Mouse (Mus musculus): ENCODE results near the gene Hist1h1d. TPM values are rescaled to one million over a fixed set of nuclear protein-coding genes. Genes with fewer than 3 reads are reported as not detected.
"Not testable (repeated sequence)": the region's sequence is repeated elsewhere in the genome, so short reads cannot be mapped to it uniquely, and the experiment has no call there.

Gene Hist1h1d
- total RNA-seq, 2 experiments from 2014 or later = 3.1 to 3.7 TPM

DNA sequence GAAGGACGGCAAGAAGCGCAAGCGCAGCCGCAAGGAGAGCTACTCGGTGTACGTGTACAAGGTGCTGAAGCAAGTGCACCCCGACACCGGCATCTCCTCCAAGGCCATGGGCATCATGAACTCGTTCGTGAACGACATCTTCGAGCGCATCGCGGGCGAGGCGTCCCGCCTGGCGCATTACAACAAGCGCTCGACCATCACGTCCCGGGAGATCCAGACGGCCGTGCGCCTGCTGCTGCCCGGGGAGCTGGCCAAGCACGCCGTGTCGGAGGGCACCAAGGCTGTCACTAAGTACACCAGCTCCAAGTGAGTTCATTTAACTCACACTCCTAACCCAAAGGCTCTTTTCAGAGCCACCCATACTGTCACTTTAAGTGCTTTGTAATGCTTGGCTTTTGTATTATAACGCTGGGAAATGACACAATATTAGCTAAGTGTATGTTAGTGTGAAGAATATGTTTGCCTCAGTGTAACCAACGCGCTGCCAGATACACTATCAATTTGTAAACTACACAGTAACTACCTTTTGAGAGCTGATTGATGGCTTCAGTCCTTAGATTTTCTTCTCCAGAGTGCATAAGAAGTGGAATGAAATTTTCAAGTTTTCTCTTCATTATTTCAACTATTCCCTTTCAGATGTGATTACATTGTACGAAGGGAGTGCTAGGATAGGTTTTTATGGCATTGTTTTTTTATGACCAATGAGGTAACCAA is 18.6 kb downstream of the Hist1h1d start:
- not testable (repeated sequence) for DNase-seq (ENCODE audit: low spot score in 2 of 2)

DNA sequence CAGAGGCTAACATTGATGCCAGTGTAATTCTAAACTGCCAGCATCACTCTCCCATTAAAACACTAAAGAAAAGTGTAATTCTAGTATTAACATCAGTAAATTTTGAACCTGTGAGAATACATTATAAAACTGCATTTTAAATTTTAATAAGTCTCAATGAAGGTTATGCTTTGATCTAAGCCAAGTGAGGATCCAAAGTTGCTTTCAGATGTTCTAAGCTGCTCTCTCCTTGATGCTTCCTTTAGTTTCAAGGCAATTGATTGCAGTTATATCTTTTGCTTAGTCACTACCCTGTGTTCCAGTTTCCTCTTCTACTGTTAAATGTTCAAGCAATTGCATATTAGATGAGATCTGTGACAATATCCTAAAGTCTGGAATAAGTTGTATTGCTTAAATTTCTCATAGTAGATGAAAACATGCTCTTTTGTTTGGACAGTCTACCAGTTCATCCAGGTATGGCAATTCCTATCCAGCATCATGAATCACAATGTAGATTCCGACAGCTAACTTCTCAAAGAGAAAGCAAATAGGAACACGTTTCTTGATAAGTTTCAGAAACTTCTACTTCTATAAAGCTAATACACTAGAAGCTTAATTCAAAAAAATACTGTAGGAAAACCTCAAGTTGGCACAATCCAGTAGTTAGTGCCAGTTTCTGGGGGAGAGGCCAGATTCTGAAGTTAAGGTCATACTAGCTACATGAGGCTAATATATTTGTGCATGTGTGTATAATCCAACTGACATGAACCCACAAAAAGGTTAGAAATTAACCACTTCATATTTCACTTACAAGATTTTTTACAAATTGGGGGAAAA is 19.4 kb downstream of the Hist1h1d start:
- no peak for DNase-seq (ENCODE audit: low spot score in 2 of 2)

- DNase-seq (ENCODE audit: low spot score in 2 of 2) = not testable (repeated sequence)
Observed at GRCm38 (mm10) chr13:23573034-23573897, 20.2 kb downstream of the Hist1h1d start.

DNA sequence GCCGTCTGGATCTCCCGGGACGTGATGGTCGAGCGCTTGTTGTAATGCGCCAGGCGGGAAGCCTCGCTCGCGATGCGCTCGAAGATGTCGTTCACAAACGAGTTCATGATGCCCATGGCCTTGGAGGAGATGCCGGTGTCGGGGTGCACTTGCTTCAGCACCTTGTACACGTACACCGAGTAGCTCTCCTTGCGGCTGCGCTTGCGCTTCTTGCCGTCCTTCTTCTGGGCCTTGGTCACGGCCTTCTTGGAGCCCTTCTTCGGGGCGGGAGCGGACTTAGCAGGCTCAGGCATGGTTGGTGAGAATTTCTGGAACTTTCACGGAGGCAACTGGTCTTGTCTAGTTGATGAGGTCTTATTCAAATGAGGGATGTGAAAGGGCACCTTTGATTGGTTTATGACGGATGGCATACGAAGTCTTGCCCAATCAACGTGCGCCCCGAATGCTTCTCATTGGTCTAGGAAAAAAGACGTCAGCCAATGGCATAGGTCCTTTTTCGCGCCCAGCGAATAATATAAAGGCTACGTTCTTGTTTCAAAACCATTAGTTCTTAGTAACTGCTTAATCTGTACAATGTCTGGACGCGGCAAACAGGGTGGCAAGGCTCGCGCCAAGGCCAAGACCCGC is 20.9 kb downstream of the Hist1h1d start, which contains the start of the genes Hist1h2bf and Hist1h2ad:
Hist1h2bf (minus strand) TSS at position 299 of the 627 bp plus-strand sequence.
Hist1h2ad (plus strand) TSS at position 484 of the 627 bp plus-strand sequence.
- peak; percentile 79 to 89 for DNase-seq (ENCODE audit: low spot score in 2 of 2)

DNA sequence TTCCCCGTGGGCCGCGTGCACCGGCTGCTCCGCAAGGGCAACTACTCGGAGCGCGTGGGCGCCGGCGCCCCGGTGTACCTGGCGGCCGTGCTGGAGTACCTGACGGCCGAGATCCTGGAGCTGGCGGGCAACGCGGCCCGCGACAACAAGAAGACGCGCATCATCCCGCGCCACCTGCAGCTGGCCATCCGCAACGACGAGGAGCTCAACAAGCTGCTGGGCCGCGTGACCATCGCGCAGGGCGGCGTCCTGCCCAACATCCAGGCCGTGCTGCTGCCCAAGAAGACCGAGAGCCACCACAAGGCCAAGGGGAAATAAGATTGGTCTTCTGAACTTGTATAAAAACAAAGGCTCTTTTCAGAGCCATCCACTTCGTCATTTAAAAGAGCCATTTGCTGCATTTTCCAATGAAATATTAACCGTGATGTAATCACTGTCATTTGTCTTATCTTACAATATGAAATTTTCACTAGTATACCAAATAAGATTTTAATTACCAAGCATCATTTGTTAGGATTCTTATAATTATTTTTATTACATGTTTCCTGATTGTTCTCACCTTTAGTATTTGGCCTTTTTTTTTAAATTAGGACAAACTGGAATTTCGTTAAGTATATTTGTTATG is 21.6 kb downstream of the Hist1h1d start:
- DNase-seq (ENCODE audit: low spot score in 2 of 2) = not testable (repeated sequence)

- peak; percentile 53 to 71 for DNase-seq (ENCODE audit: low spot score in 2 of 2)
Observed at GRCm38 (mm10) chr13:23575271-23575851, 22.3 kb downstream of the Hist1h1d start, which contains the start of gene Hist1h3d. TSS of gene Hist1h3d (plus strand) at chr13:23575763.

- DNase-seq (ENCODE audit: low spot score in 2 of 2) = not testable (repeated sequence)
Observed at GRCm38 (mm10) chr13:23575864-23576313, 22.8 kb downstream of the Hist1h1d start.

GRCm38 (mm10) chr13:23576351-23576881 is 23.4 kb downstream of the Hist1h1d start:
- DNase-seq (ENCODE audit: low spot score in 2 of 2) = no peak

DNA sequence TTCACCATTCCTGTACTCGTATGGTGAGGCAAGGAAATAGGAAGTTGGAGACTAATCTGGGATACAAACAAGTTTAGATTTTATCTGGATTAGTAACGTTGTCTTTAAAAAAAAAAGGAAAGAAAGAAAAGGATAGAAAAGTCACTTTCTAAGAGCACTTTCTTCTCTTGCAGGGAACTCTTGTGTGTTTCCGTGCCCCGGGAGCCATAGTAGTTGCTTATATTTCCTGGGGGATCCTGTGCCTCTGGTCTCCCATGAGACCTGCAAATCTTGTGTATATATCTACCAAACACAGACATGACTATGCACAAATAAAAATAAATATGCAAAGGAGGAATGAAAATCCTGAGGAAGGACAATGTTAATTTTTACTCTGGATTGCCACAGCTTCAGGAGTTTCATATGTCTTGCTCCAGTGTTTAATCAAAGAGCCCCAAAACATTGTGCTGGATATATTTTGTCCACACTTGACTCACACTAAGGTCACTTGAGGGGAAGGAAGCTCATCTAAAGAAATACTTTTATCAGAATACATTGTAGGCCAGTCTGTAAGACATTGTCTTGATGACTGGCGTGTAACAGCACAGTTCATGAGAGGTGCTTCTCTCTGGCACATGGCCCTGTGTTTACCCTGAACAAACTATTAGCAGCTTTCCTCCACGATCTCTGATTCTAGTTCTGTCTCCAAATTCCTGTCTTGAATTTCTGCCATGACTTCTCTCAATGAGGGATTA is 24.0 kb downstream of the Hist1h1d start:
- no peak for DNase-seq (ENCODE audit: low spot score in 2 of 2)

DNA sequence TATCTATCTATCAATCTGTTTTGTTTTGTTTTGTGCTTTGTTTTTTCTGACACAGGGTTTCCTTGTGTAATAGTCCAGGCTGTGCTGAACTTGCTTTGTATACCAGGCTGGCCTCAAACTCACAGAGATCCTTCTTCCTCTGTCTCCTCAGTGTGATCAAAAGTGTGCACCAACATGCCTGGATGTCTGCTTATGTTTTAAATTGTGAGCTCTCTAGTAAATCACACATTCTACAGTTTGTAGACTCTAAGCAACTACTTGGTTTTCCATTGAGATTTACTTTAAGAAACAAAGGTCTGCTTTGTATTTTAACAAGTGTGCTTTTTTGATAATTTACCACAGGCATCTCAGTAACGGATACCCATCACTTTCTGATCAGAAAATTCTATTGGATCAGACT is 24.8 kb downstream of the Hist1h1d start:
- DNase-seq (ENCODE audit: low spot score in 2 of 2) = no peak

DNA sequence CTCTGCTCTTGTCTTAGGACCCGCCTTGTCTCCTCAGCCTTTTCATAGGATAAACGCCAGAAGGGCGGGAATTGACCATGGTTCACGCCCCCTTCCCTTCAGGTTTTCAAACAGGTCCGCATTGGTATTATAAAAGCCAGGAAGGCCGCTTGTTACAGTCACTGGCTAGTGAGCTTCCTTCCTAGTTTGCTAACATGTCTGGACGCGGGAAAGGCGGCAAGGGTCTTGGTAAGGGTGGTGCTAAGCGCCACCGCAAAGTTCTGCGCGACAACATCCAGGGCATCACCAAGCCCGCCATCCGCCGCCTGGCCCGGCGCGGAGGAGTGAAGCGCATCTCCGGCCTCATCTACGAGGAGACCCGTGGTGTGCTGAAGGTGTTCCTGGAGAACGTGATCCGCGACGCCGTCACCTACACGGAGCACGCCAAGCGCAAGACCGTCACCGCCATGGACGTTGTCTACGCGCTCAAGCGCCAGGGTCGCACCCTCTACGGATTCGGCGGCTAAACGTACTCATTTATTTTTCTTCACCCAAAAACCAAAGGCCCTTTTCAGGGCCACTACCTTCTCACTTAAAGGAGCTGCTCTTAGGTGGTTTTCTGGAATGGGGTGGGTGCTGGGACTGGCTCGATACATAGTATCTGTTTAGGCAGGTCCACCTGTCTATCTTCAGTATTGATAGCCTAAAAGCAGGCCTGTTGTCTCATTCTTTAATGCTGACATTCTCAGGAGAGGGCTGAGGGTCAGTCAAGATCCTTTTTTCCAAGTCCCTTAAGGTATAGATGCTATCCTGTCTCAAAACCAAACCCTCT is 28.6 kb downstream of the Hist1h1d start, which contains the start of gene Hist1h4d:
Hist1h4d (plus strand) TSS at position 191 of the 811 bp plus-strand sequence.
- peak; percentile 95 to 96 for DNase-seq (ENCODE audit: low spot score in 2 of 2)

- DNase-seq (ENCODE audit: low spot score in 2 of 2) = no peak
Observed at GRCm38 (mm10) chr13:23582219-23583056, 29.4 kb downstream of the Hist1h1d start.

DNA sequence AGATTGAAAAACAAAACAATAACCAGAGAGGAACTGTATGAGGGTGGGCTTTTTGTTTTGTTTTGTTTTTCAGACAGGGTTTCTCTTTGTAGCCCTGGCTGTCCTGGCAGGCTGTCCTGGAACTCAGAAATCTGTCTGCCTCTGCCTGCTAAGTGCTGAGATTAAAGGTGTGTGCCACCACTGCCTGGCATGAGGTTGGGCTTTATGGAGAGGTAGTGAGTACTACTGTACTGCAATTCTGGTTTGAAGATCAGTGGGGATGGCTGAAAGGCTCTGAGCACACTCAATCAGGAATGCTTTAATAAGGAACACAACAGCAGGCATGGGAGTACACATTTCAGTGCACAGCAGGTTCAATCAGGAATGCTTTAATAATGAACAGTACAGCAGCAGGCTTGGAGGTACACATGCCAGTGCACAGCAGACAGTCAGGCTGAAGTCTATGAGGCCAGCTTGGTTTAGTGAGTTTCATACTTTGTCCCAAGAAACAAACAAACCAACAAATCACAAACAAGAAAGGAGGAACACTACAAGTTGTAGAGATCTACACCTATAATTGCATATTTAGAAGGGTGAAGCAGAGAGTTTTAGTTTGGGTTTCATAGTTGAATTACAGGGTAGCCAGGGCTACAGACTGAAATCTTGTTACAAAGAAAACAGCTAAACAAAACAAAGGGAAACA is 30.5 kb downstream of the Hist1h1d start:
- no peak for DNase-seq (ENCODE audit: low spot score in 2 of 2)

GRCm38 (mm10) chr13:23584331-23584730 is 31.3 kb downstream of the Hist1h1d start:
- no peak for DNase-seq (ENCODE audit: low spot score in 2 of 2)

DNA sequence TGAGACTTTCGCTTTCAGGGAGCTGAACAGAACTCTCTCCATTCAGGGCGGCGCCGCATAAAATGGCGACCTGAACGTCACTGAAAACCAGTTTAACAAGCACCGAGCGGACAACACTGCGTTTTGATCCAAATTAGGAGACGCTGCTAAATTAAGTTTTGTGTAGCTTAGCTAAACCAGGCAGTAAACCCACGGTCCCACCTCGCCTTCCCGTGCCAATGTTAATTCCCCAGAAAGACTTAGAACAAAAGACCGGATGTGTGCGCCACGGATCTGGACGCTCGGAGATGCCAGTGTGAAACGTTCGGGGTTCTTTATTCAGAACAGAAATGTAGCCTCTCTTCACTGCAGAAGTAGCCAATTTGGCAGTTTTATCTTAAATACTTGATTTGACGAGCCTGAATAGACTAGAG is 32.0 kb downstream of the Hist1h1d start:
- peak; percentile 66 to 78 for DNase-seq (ENCODE audit: low spot score in 2 of 2)

GRCm38 (mm10) chr13:23585442-23586098 is 32.5 kb downstream of the Hist1h1d start:
- peak; percentile 60 to 67 for DNase-seq (ENCODE audit: low spot score in 2 of 2)
